Mouse (Mus musculus) bone marrow, adult 2 months (tissue): ENCODE measurements at regions not wholly inside any gene's neighbourhood (a gene's known extent, or its start where the extent isn't known, plus 50 kb on each side); places are given as distances from the start of the nearest gene placed in this dataset.

ENCODE experiments used
- CTCF ChIP-seq: fragments of 200-500 bp; IDR thresholded peaks from 2 replicates; pipeline ENCODE4 v1.5.1; 2011; ENCODE audit warnings: low read length, control low read depth; ENCODE audit not compliant: control insufficient read depth, insufficient read depth
- POLR2A ChIP-seq: fragments of 200-500 bp; IDR thresholded peaks from 2 replicates; pipeline ENCODE4 v1.6.1; 2011; ENCODE audit warnings: low read depth, mild to moderate bottlenecking, control low read depth, low read length, borderline replicate concordance; ENCODE audit not compliant: control insufficient read depth

- TF ChIP-seq CTCF, result no peak
- TF ChIP-seq POLR2A, result no peak
Observed at GRCm38 (mm10) chr13:57142441-57142840, 246.6 kb upstream of the Trpc7 start.
